Mouse (Mus musculus): ENCODE data around the gene Supt20.

Gene Supt20

GRCm38 (mm10) chr3:54692202-54693055 is at the start of gene Supt20:
Gene Supt20 (plus strand): TSS chr3:54692807.
- peak; percentile 96 for DNase-seq (ENCODE audit: low spot score)

GRCm38 (mm10) chr3:54642851-54643250 is 49.8 kb upstream of the Supt20 start:
- DNase-seq (ENCODE audit: low spot score) = no peak

- DNase-seq (ENCODE audit: low spot score) = no peak
Measured at GRCm38 (mm10) chr3:54647583-54647982, 45.0 kb upstream of the Supt20 start.

GRCm38 (mm10) chr3:54651576-54651975 is 41.0 kb upstream of the Supt20 start:
- no peak for DNase-seq (ENCODE audit: low spot score)

- DNase-seq (ENCODE audit: low spot score) = no peak
Measured at GRCm38 (mm10) chr3:54654169-54654568, 38.4 kb upstream of the Supt20 start.

GRCm38 (mm10) chr3:54657090-54657489 is 35.5 kb upstream of the Supt20 start:
- DNase-seq (ENCODE audit: low spot score) = no peak

- no peak for DNase-seq (ENCODE audit: low spot score)
Measured at GRCm38 (mm10) chr3:54657888-54658626, 34.5 kb upstream of the Supt20 start.

GRCm38 (mm10) chr3:54659736-54660135 is 32.9 kb upstream of the Supt20 start:
- DNase-seq (ENCODE audit: low spot score) = no peak

- DNase-seq (ENCODE audit: low spot score) = peak; percentile 28
Measured at GRCm38 (mm10) chr3:54662411-54662810, 30.2 kb upstream of the Supt20 start.

GRCm38 (mm10) chr3:54668141-54668540 is 24.5 kb upstream of the Supt20 start:
- DNase-seq (ENCODE audit: low spot score) = no peak

GRCm38 (mm10) chr3:54668722-54669121 is 23.9 kb upstream of the Supt20 start:
- no peak for DNase-seq (ENCODE audit: low spot score)

- DNase-seq (ENCODE audit: low spot score) = no peak
Measured at GRCm38 (mm10) chr3:54669559-54669958, 23.0 kb upstream of the Supt20 start.

- no peak for DNase-seq (ENCODE audit: low spot score)
Measured at GRCm38 (mm10) chr3:54672111-54672510, 20.5 kb upstream of the Supt20 start.

GRCm38 (mm10) chr3:54672557-54673529 is 19.8 kb upstream of the Supt20 start:
- peak; percentile 62 for DNase-seq (ENCODE audit: low spot score)

- DNase-seq (ENCODE audit: low spot score) = no peak
Measured at GRCm38 (mm10) chr3:54676818-54677217, 15.8 kb upstream of the Supt20 start.

GRCm38 (mm10) chr3:54681310-54682204 is 11.1 kb upstream of the Supt20 start:
- DNase-seq (ENCODE audit: low spot score) = no peak

- no peak for DNase-seq (ENCODE audit: low spot score)
Measured at GRCm38 (mm10) chr3:54685202-54685601, 7.4 kb upstream of the Supt20 start.

- DNase-seq (ENCODE audit: low spot score) = no peak
Measured at GRCm38 (mm10) chr3:54687245-54687644, 5.4 kb upstream of the Supt20 start.

GRCm38 (mm10) chr3:54689091-54689490 is 3.5 kb upstream of the Supt20 start:
- peak; percentile 52 for DNase-seq (ENCODE audit: low spot score)

GRCm38 (mm10) chr3:54693056-54693415 is 429 bp downstream of the Supt20 start:
- no peak for DNase-seq (ENCODE audit: low spot score)

- DNase-seq (ENCODE audit: low spot score) = no peak
Measured at GRCm38 (mm10) chr3:54699759-54700301, 7.2 kb downstream of the Supt20 start.

Data from retina, embryonic 14.5 days (tissue).